Mouse (Mus musculus): ENCODE data around the gene Hacd2. TPM values are rescaled to one million over a fixed set of nuclear protein-coding genes. Genes with fewer than 3 reads are reported as not detected.

Gene Hacd2
- total and polyA plus RNA-seq, 3 experiments = 30.1 to 135 (median 50.3) TPM

DNA sequence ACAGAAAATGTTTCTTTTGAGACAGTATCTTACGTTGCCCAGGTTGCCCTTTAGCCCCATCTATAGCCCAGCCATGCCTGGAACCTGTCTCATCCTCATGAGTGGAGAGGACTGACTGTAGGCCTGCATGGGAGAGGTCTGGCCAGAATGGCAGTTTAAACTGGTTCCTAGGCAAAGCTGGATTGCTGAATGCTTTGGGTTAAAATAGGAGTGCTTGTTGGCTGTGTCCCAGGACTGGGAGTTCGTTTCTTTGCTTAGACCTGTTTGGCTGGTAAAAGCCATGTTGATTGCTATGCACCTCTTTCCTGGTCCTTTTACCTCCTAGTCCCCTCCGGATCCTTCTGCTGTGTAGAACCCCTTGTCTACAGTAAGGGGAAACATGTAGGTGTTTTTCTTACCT, 11.0 kb downstream of the Hacd2 start:
- peaks cover 48 to 86% of the 10 kb centered on the region in 2 experiments for H3K36me3 ChIP-seq (replicated peaks in 1 of 2; ENCODE audit: control insufficient read depth in 1 of 2, insufficient read depth in 1 of 2, low read length in 1 of 2)
- dilution Hi-C loops (cut with MboI; ENCODE audit: extremely low pct_ligation_motif_present, extremely low pct_unique_long_range_greater_than_20kb, low sequenced_read_pairs) (no loop called here), in situ Hi-C loops (cut with MboI; ENCODE audit: low pct_ligation_motif_present, low pct_unique_long_range_greater_than_20kb, low sequenced_read_pairs) (no loop called here)
- H3K79me2 ChIP-seq (replicated peaks; ENCODE audit: control insufficient read depth, extremely low read depth, insufficient read depth, poor library complexity, severe bottlenecking) = no peaks in the 10 kb centered on the region
- no peaks in the 10 kb centered on the region for H3K9me3 ChIP-seq (replicated peaks; ENCODE audit: low read length)
- no peaks in the 10 kb centered on the region for H3K27me3 ChIP-seq (replicated peaks)
- no peak overlapping the region for H3K9ac ChIP-seq (ENCODE audit: insufficient read depth, low read depth)
- H3K4me2 ChIP-seq (ENCODE audit: insufficient read depth, low read depth, poor library complexity, severe bottlenecking) = no peak overlapping the region
- no peak overlapping the region for H3K27ac ChIP-seq (ENCODE audit: insufficient read depth, low read depth)
- DNase-seq (ENCODE audit: extremely low read depth) = no peak
- no peak overlapping the region for H3K4me3 ChIP-seq (replicated peaks in 1 of 3; ENCODE audit: low read depth in 2 of 3, low read length in 2 of 3, poor library complexity in 1 of 3)
- TF ChIP-seq ETS1 (conservative IDR thresholded peaks at IDR 0.05; ENCODE audit: low read depth, low read length) = no peak
- H3K4me1 ChIP-seq (ENCODE audit: control insufficient read depth in 1 of 2, insufficient read depth in 2 of 2) = peaks cover 0 to 60% of the 10 kb centered on the region in 2 experiments; a peak in 2 of 4 replicates

DNA sequence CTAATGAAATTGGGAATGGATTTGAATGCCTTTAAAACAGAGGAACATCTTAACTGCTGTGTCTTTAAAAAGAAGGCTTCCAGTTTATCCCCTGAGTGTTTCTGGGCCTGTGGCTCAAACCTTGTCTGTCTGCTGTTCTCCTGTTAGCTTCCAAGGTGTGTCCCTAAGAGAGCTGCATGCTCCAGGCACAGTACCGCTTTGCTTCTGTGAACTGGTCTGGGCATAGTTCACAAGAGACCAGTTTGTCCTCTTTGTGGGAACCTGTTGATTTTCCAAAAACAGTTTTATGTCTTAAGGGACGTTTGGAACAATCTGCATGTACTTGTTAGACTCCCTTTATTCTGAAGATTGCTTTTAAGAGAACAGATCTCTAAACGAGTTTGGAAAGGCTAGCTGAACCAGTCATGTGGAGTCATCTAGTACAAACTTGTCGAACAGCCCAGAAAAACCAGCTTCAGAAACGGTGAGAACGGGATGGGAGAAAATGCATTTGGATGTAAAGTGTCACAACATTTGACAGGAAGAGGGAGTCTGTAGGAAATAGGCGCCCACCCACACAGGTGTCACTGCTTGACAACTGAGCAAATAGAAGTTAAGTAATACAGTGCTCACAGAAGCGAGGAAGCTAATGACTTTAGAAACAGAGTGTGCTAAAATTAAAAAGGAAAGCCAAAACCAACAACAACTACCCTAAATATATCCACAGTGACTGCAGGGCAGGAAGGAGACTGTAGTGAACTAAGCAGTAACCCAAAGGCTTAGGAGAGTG, 11.8 kb downstream of the Hacd2 start:
- H3K36me3 ChIP-seq (replicated peaks in 1 of 2; ENCODE audit: control insufficient read depth in 1 of 2, insufficient read depth in 1 of 2, low read length in 1 of 2) = peaks cover 46 to 85% of the 10 kb centered on the region in 2 experiments
- H3K27ac ChIP-seq (ENCODE audit: insufficient read depth, low read depth) = no peak overlapping the region
- no peak overlapping the region for H3K9ac ChIP-seq (ENCODE audit: insufficient read depth, low read depth)
- H3K4me1 ChIP-seq (ENCODE audit: control insufficient read depth in 1 of 2, insufficient read depth in 2 of 2) = peaks cover 0 to 66% of the 10 kb centered on the region in 2 experiments; a peak in 2 of 4 replicates
- no peak for DNase-seq (ENCODE audit: extremely low read depth)
- dilution Hi-C loops (cut with MboI; ENCODE audit: extremely low pct_ligation_motif_present, extremely low pct_unique_long_range_greater_than_20kb, low sequenced_read_pairs) = no loop called here
- no peak overlapping the region for H3K4me2 ChIP-seq (ENCODE audit: insufficient read depth, low read depth, poor library complexity, severe bottlenecking)
- no peaks in the 10 kb centered on the region for H3K9me3 ChIP-seq (replicated peaks; ENCODE audit: low read length)
- H3K27me3 ChIP-seq (replicated peaks) = no peaks in the 10 kb centered on the region
- in situ Hi-C loops (cut with MboI; ENCODE audit: low pct_ligation_motif_present, low pct_unique_long_range_greater_than_20kb, low sequenced_read_pairs) = no loop called here
- H3K4me3 ChIP-seq (replicated peaks in 1 of 3; ENCODE audit: low read depth in 2 of 3, low read length in 2 of 3, poor library complexity in 1 of 3) = no peak overlapping the region
- H3K79me2 ChIP-seq (replicated peaks; ENCODE audit: control insufficient read depth, extremely low read depth, insufficient read depth, poor library complexity, severe bottlenecking) = no peaks in the 10 kb centered on the region
- TF ChIP-seq MEF2A (IDR thresholded peaks at IDR 0.05; ENCODE audit: borderline replicate concordance, low read depth, low read length) (peak; percentile 59), RAD21 (IDR thresholded peaks at IDR 0.05; ENCODE audit: low read depth, low read length) (no peak)

DNA sequence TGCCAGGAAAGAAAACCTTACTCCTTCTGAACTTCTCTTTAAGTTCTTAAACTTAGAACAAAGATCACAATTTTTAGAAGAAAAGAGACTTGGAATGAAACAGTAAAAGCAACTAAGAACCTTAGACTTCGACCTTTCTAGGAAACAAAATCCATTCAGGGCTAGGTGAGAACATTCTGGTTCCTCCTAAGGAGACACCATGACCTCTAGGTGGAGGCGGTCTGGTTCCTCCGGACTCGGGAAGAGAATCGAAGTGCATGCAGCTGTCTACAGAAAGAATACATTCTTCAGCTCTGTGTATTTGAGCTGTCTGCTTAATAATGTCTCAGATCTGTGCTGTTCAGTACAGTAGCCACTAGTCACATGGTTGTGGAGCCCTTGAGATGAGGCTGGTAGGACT, 12.7 kb downstream of the Hacd2 start:
- TF ChIP-seq POLR2AphosphoS2 (IDR thresholded peaks at IDR 0.05; ENCODE audit: low read depth, low read length) (no peak), CHD2 (IDR thresholded peaks at IDR 0.05; ENCODE audit: low read length) (no peak), GABPA (IDR thresholded peaks at IDR 0.05; ENCODE audit: insufficient replicate concordance, low read depth, low read length) (no peak), BHLHE40 (IDR thresholded peaks at IDR 0.05; ENCODE audit: low read depth, low read length) (no peak), POLR2A (IDR thresholded peaks at IDR 0.05; ENCODE audit: low read depth, low read length) (no peak), ZKSCAN1 (IDR thresholded peaks at IDR 0.05; ENCODE audit: borderline replicate concordance, low read depth, low read length) (no peak), HCFC1 (IDR thresholded peaks at IDR 0.05; ENCODE audit: low read depth, low read length) (no peak), ELF1 (IDR thresholded peaks at IDR 0.05; ENCODE audit: low read depth, low read length) (no peak), USF1 (IDR thresholded peaks at IDR 0.05; ENCODE audit: low read depth, low read length) (no peak), ZNF384 (IDR thresholded peaks at IDR 0.05; ENCODE audit: low read depth, low read length) (no peak), RCOR1 (conservative IDR thresholded peaks at IDR 0.05; ENCODE audit: low read depth, low read length) (no peak), KAT2A (IDR thresholded peaks at IDR 0.05; ENCODE audit: insufficient replicate concordance, low read length) (no peak), NRF1 (IDR thresholded peaks at IDR 0.05; ENCODE audit: low read depth, low read length) (no peak), ETS1 (conservative IDR thresholded peaks at IDR 0.05; ENCODE audit: low read depth, low read length) (no peak), EP300 (IDR thresholded peaks at IDR 0.05; ENCODE audit: low read length) (no peak), SMC3 (IDR thresholded peaks at IDR 0.05; ENCODE audit: low read depth, low read length) (no peak), TBP (conservative IDR thresholded peaks at IDR 0.05; ENCODE audit: low read depth, low read length) (no peak), MEF2A (IDR thresholded peaks at IDR 0.05; ENCODE audit: borderline replicate concordance, low read depth, low read length) (no peak)
- Histone ChIP-seq H3K79me2 (replicated peaks; ENCODE audit: control insufficient read depth, extremely low read depth, insufficient read depth, poor library complexity, severe bottlenecking) (no peaks in the 10 kb centered on the region), H3K27ac (ENCODE audit: insufficient read depth, low read depth) (no peak overlapping the region), H3K4me2 (ENCODE audit: insufficient read depth, low read depth, poor library complexity, severe bottlenecking) (no peak overlapping the region), H3K4me3 (replicated peaks in 1 of 3; ENCODE audit: low read depth in 2 of 3, low read length in 2 of 3, poor library complexity in 1 of 3) (no peak overlapping the region), H3K9ac (ENCODE audit: insufficient read depth, low read depth) (no peak overlapping the region), H3K4me1 (ENCODE audit: control insufficient read depth in 1 of 2, insufficient read depth in 2 of 2) (peaks cover 0 to 70% of the 10 kb centered on the region in 2 experiments; a peak in 2 of 4 replicates), H3K9me3 (replicated peaks; ENCODE audit: low read length) (no peaks in the 10 kb centered on the region), H3K27me3 (replicated peaks) (no peaks in the 10 kb centered on the region), H3K36me3 (replicated peaks in 1 of 2; ENCODE audit: control insufficient read depth in 1 of 2, insufficient read depth in 1 of 2, low read length in 1 of 2) (peaks cover 42 to 86% of the 10 kb centered on the region in 2 experiments)
- in situ Hi-C loops (cut with MboI; ENCODE audit: low pct_ligation_motif_present, low pct_unique_long_range_greater_than_20kb, low sequenced_read_pairs) (no loop called here), dilution Hi-C loops (cut with MboI; ENCODE audit: extremely low pct_ligation_motif_present, extremely low pct_unique_long_range_greater_than_20kb, low sequenced_read_pairs) (no loop called here)
- DNase-seq (ENCODE audit: extremely low read depth) = no peak

Data from CH12.LX (cell line).